Mouse (Mus musculus) limb, embryonic 14.5 days (tissue): ENCODE measurements around the gene Grm6. TPM values are rescaled to one million over a fixed set of nuclear protein-coding genes. Genes with fewer than 3 reads are reported as not detected.

Experiments used
- ATAC-seq: fragments of 200-750 bp; cut with Nextera tagmentation; 2 replicates; pipeline ENCODE4 v1.8.0; 2017; ENCODE audit warnings: low read depth, moderate number of reproducible peaks, moderate TSS enrichment; ENCODE audit not compliant: low FRiP score
- DNase-seq: peaks from one replicate; pipeline ENCODE4 v3.0.0-alpha.2; 2015; ENCODE audit warnings: low spot score
- H3K27ac ChIP-seq: fragments of 300-500 bp; sonication (generic); replicated peaks from 2 replicates; pipeline ENCODE4 v1.5.1; 2014; ENCODE audit warnings: low read depth, mild to moderate bottlenecking, low read length, moderate library complexity, mixed read lengths
- H3K27me3 ChIP-seq: fragments of 300-500 bp; sonication (generic); 2 replicates; pipeline ENCODE4 v1.6.1; 2014; ENCODE audit warnings: low read length, mixed read lengths; ENCODE audit not compliant: control insufficient read depth, insufficient read depth
- H3K36me3 ChIP-seq: fragments of 300-500 bp; sonication (generic); 2 replicates; pipeline ENCODE4 v1.6.1; 2014; ENCODE audit warnings: mild to moderate bottlenecking, low read length, moderate library complexity, mixed read lengths; ENCODE audit not compliant: control insufficient read depth, insufficient read depth
- H3K4me1 ChIP-seq: fragments of 300-500 bp; sonication (generic); 2 replicates; pipeline ENCODE4 v1.6.1; 2014; ENCODE audit warnings: antibody characterized with exemption, low read length, mixed read lengths; ENCODE audit not compliant: control insufficient read depth, insufficient read depth
- H3K4me2 ChIP-seq: fragments of 300-500 bp; sonication (generic); replicated peaks from 2 replicates; pipeline ENCODE4 v1.6.1; 2014; ENCODE audit warnings: low read depth, mild to moderate bottlenecking, low read length, moderate library complexity; ENCODE audit not compliant: severe bottlenecking
- H3K4me3 ChIP-seq: fragments of 300-500 bp; sonication (generic); replicated peaks from 2 replicates; pipeline ENCODE4 v1.5.1; 2014; ENCODE audit warnings: low read length
- H3K9ac ChIP-seq: fragments of 300-500 bp; sonication (generic); 2 replicates; pipeline ENCODE4 v1.6.1; 2014; ENCODE audit warnings: mild to moderate bottlenecking, low read depth, low read length, moderate library complexity; ENCODE audit not compliant: severe bottlenecking
- H3K9me3 ChIP-seq: fragments of 300-500 bp; sonication (generic); 2 replicates; pipeline ENCODE4 v1.6.1; 2016; ENCODE audit warnings: low read length; ENCODE audit not compliant: control insufficient read depth
- POLR2A ChIP-seq: fragments of 200-500 bp; IDR thresholded peaks from 2 replicates; pipeline ENCODE4 v1.8.0; 2012; ENCODE audit warnings: inconsistent platforms, mild to moderate bottlenecking, moderate library complexity, borderline replicate concordance; ENCODE audit not compliant: insufficient read depth, insufficient read length; ENCODE audit errors: extremely low read depth
- WGBS: fragments of 180-500 bp; shearing (Covaris S2); extraction: QIAGEN DNeasy Blood & Tissue Kit; methylation state at CpG from one replicate; pipeline ENCODE4 v1.1.7; 2014; 5-methylcytosine and 5-hydroxymethylcytosine counted together
- polyA plus RNA-seq, 2 experiments: library from polyadenylated mRNA; depleted of rRNA in 1 of 2; stranded (reverse) in 1 of 2; unstranded in 1 of 2; fragments of >200 nt; fragmentation: Nextera tagmentation in 1 of 2; extraction: Ambion mirVana in 1 of 2; gene quantifications; 2 replicates each; pipeline versions ENCODE4 v1.2.1 to v1.2.3; 2012 to 2014

The Grm6 gene
- polyA plus RNA-seq, 2 experiments, result 0.17 to 0.88 TPM

GRCm38 (mm10) chr11:50887390-50888128 is 37.1 kb downstream of the Grm6 start, which contains the start of gene Zfp454:
Gene Zfp454 (minus strand): TSS chr11:50887651.
- Histone ChIP-seq H3K27ac (peak within 1 kb of the TSS; percentile 77), H3K4me1 (no peaks in the 10 kb centered on the region), H3K9me3 (no peaks in the 10 kb centered on the region), H3K9ac (peak within 1 kb of the TSS; percentile 70), H3K36me3 (peaks cover 27% of the 10 kb centered on the region), H3K4me2 (peak within 1 kb of the TSS; percentile 79), H3K27me3 (no peaks in the 10 kb centered on the region), H3K4me3 (peak within 1 kb of the TSS; percentile 53)
- peak; percentile 96; the same call in 1 of the 2 replicates for TF ChIP-seq POLR2A
- peak; percentile 97 for DNase-seq
- ATAC-seq, result peak; percentile 94
- 6% methylated on average over 26 of the region's 26 CpGs for WGBS

- no peak for ATAC-seq
- H3K4me2 ChIP-seq, result no peak overlapping the region
- no peak for TF ChIP-seq POLR2A
- H3K27ac ChIP-seq, result no peak overlapping the region
- no peak overlapping the region for H3K9ac ChIP-seq
- WGBS, result 42% methylated on average over 2 of the region's 2 CpGs
- no peak overlapping the region for H3K4me3 ChIP-seq
- H3K4me1 ChIP-seq, result no peaks in the 10 kb centered on the region
- H3K9me3 ChIP-seq, result 0 out of 2 replicates have a peak, but pooled peaks cover 7% of the 10 kb centered on the region
- DNase-seq, result no peak
- H3K36me3 ChIP-seq, result no peaks in the 10 kb centered on the region
- H3K27me3 ChIP-seq, result no peaks in the 10 kb centered on the region
Observed at GRCm38 (mm10) chr11:50892441-50892840, 42.0 kb downstream of the Grm6 start.

GRCm38 (mm10) chr11:50897359-50897758 is 46.9 kb downstream of the Grm6 start:
- DNase-seq (no peak), ATAC-seq (no peak)
- Histone ChIP-seq H3K4me3 (no peak overlapping the region), H3K4me1 (no peaks in the 10 kb centered on the region), H3K4me2 (no peak overlapping the region), H3K9me3 (peaks cover 53% of the 10 kb centered on the region), H3K27me3 (no peaks in the 10 kb centered on the region), H3K36me3 (peaks cover 27% of the 10 kb centered on the region), H3K9ac (no peak overlapping the region), H3K27ac (no peak overlapping the region)
- TF ChIP-seq POLR2A, result no peak
- WGBS, result 77% methylated on average over 1 of the region's 1 CpGs

GRCm38 (mm10) chr11:50908136-50908535 is 57.7 kb downstream of the Grm6 start:
- H3K9ac ChIP-seq, result no peak overlapping the region
- no peaks in the 10 kb centered on the region for H3K27me3 ChIP-seq
- H3K4me1 ChIP-seq, result no peaks in the 10 kb centered on the region
- H3K36me3 ChIP-seq, result peaks cover 89% of the 10 kb centered on the region
- no peak for TF ChIP-seq POLR2A
- DNase-seq (no peak), ATAC-seq (no peak)
- 92% methylated on average over 5 of the region's 5 CpGs for WGBS
- H3K27ac ChIP-seq, result no peak overlapping the region
- H3K4me2 ChIP-seq, result no peak overlapping the region
- H3K4me3 ChIP-seq, result no peak overlapping the region
- H3K9me3 ChIP-seq, result peaks cover 27% of the 10 kb centered on the region

GRCm38 (mm10) chr11:50913301-50913700 is 62.8 kb downstream of the Grm6 start:
- H3K4me1 ChIP-seq, result no peaks in the 10 kb centered on the region
- ATAC-seq, result no peak
- H3K4me3 ChIP-seq, result no peak overlapping the region
- no peak for TF ChIP-seq POLR2A
- H3K27me3 ChIP-seq, result no peaks in the 10 kb centered on the region
- 100% methylated on average over 1 of the region's 1 CpGs for WGBS
- no peak overlapping the region for H3K9ac ChIP-seq
- H3K36me3 ChIP-seq, result peaks cover 40% of the 10 kb centered on the region
- DNase-seq, result no peak
- no peaks in the 10 kb centered on the region for H3K9me3 ChIP-seq
- no peak overlapping the region for H3K27ac ChIP-seq
- no peak overlapping the region for H3K4me2 ChIP-seq
